Mouse (Mus musculus) lung, postnatal 36 days (tissue): ENCODE measurements around the gene Fbxw25.
A peak's percentile ranks its signal among the peaks of the same experiment; 100 is the strongest.
"Not testable (repeated sequence)": the region's sequence is repeated elsewhere in the genome, so short reads cannot be mapped to it uniquely, and the experiment has no call there.

Experiments
- DNase-seq: peaks from one replicate; pipeline ENCODE4 v3.0.0; 2022; ENCODE audit warnings: mixed read lengths

Fbxw25 gene

DNA sequence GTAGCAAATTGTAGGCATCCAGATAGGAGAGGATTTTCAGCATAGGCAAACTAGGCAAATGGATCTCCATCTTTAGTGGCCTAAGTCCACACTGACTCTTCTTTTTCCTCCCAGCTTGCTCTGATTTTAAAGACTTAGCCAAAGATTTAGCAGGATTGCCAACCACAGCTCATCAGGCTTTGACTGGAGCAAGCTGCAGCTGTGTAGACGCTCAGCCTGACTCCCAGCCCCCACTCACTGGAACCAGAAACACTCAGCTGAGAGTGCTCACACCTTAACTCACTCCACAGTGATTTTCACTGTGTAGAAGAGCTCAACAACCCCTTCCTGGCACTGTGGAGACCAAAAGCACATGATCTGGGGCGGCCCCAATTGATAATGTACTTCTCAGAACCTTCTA, at the start of gene Fbxw25:
TSS of gene Fbxw25 (minus strand) at position 101 of the 400 bp plus-strand sequence.
- not testable (repeated sequence) for DNase-seq

DNA sequence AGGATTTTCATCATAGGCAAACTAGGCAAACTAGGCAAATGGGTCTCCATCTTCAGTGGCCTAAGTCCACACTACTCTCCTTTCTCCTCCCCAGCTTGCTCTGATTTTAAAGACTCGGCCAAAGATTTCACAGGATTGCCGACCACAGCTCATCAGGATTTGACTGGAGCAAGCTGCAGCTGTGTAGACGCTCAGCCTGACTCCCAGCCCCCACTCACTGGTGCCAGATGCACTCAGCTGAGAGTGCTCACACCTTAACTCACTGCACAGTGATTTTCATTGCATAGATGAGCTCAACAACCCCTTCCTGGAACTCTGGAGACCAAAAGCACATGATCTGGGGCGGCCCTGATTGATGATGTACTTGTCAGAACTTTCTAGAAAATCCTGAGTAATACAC, 38.1 kb upstream of the Fbxw25 start, which contains the start of gene Fbxw18:
TSS of gene Fbxw18 (minus strand) at position 101 of the 400 bp plus-strand sequence.
- DNase-seq, result not testable (repeated sequence)

DNA sequence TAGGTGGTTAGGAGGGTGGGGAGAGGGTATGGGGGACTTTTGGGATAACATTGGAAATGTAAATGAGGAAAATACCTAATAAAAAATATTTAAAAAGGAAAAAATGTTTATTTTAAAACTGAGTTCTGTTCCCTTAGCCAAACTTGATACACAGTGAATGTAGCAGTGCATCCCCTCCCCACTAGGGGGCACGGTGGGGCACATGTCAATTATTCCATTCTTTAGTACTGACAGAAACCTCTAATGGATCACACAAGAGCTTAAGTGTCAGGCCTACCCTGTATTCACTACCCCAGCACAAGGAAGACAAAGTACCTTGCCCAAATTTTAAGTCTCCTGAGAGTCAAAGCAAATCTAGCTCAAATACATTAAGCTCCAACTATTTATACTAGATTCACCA, 20.8 kb upstream of the Fbxw25 start:
- peak; percentile 49 for DNase-seq

DNA sequence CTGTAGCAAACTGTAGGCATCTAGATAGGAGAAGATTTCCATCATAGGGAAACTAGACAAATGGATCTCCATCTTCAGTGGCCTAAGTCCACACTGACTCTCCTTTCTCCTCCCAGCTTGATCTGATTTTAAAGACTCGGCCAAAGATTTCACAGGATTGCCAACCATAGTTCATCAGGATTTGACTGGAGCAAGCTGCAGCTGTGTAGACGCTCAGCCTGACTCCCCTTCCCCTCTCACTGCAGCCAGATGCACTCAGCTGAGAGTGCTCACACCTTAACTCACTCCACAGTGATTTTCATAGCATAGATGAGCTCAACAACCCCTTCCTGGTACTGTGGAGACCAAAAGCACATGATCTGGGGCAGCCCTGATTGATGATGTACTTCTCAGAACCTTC, 38.5 kb downstream of the Fbxw25 start, which contains the start of gene Fbxw24:
TSS of gene Fbxw24 (minus strand) at position 101 of the 400 bp plus-strand sequence.
- DNase-seq, result not testable (repeated sequence)

DNA sequence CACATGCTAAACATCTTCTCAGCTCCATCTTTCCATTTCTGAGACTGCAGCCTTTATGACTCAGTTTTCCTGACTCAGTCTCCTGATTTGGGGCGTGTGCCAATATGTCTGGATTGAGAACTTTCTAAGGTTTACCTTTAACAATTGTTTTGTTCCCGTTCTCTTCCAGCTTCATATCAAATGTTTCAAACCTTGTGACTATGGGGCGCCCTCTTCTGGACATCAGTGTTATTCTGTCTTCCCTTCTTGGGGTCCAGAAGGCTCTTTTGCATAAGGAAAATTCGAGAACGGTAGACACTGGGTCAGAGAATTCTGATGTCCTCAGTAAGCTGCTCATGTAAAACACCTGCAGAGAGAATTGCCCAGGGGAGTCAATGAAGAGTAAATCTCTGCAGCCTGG, 57.6 kb downstream of the Fbxw25 start:
- DNase-seq, result peak; percentile 0

DNA sequence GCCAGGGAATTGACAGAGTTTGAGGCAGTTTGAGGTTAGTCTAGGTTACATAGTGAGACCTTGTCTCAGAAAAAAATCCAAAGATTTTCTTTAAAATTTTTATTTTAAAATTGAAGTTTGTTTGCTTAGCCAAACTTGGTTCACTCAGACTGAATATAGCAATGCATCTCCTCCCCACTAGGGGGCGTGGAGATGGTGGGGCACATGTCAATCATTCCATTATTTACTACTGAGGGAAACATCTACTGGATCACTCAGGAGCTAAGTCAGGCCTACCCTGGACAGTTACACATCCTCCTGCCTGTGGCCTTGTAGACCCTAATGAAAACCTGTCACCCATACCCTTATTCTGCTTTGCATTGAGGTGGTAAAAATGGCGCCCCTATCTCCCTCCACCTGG, 62.3 kb downstream of the Fbxw25 start:
- DNase-seq, result peak; percentile 0

DNA sequence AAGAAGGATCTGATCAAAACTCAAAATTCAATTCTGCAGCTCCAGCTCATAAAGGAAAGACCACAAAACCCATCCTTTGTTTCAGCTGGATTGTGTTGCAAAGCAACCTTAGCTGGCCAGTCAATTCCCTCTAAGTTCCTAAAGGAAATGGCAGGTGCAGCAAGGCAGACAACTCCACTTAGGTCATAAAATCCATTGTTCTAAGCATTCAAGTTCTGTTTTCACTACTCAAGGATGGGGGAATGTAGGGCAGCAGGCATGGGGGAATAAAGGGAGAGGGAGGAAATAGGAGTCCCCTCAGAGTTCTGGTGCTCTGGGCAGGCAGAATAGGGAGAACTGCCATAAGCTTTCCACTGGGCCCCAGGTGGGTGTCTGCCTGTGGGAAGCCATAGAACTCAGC, 67.2 kb downstream of the Fbxw25 start:
- no peak for DNase-seq
